Mouse (Mus musculus) adrenal gland, postnatal 25 days (tissue): ENCODE results near the gene Rasl11b. TPM values are rescaled to one million over a fixed set of nuclear protein-coding genes. Genes with fewer than 3 reads are reported as not detected.
A peak's percentile ranks its signal among the peaks of the same experiment; 100 is the strongest.

Experiments
- DNase-seq: peaks from one replicate; pipeline ENCODE4 v3.0.0; 2021; ENCODE audit warnings: mixed read lengths
- total RNA-seq: library from RNA; stranded (reverse); gene quantifications from 2 replicates; pipeline ENCODE4 v1.2.3, GENCODE M21; 2021

Gene Rasl11b
- total RNA-seq, 1 experiment from 2014 or later: 20.1 TPM

- no peak for DNase-seq
Observed at GRCm38 (mm10) chr5:74188076-74188475, 7.0 kb upstream of the Rasl11b start.

- DNase-seq: no peak
Observed at GRCm38 (mm10) chr5:74188886-74189285, 6.2 kb upstream of the Rasl11b start.

- no peak for DNase-seq
Observed at GRCm38 (mm10) chr5:74189484-74190160, 5.5 kb upstream of the Rasl11b start.

GRCm38 (mm10) chr5:74190161-74190491 is 5.0 kb upstream of the Rasl11b start:
- DNase-seq: no peak

GRCm38 (mm10) chr5:74190911-74191310 is 4.2 kb upstream of the Rasl11b start:
- DNase-seq: no peak

GRCm38 (mm10) chr5:74193008-74193407 is 2.1 kb upstream of the Rasl11b start:
- DNase-seq: no peak

GRCm38 (mm10) chr5:74193626-74194025 is 1.5 kb upstream of the Rasl11b start:
- DNase-seq: no peak

- no peak for DNase-seq
Observed at GRCm38 (mm10) chr5:74194027-74194840, 852 bp upstream of the Rasl11b start.

GRCm38 (mm10) chr5:74195614-74196306 is 674 bp downstream of the Rasl11b start:
- DNase-seq: no peak

- peak; percentile 42 for DNase-seq
Observed at GRCm38 (mm10) chr5:74196307-74196618, 1.2 kb downstream of the Rasl11b start.

GRCm38 (mm10) chr5:74197541-74198330 is 2.6 kb downstream of the Rasl11b start:
- DNase-seq: no peak

GRCm38 (mm10) chr5:74198446-74198845 is 3.4 kb downstream of the Rasl11b start:
- no peak for DNase-seq

GRCm38 (mm10) chr5:74199793-74200192 is 4.7 kb downstream of the Rasl11b start:
- no peak for DNase-seq

GRCm38 (mm10) chr5:74200481-74200880 is 5.4 kb downstream of the Rasl11b start:
- no peak for DNase-seq

- DNase-seq: no peak
Observed at GRCm38 (mm10) chr5:74201570-74202357, 6.7 kb downstream of the Rasl11b start.

- no peak for DNase-seq
Observed at GRCm38 (mm10) chr5:74202515-74202914, 7.4 kb downstream of the Rasl11b start.

GRCm38 (mm10) chr5:74204465-74204864 is 9.4 kb downstream of the Rasl11b start:
- no peak for DNase-seq

GRCm38 (mm10) chr5:74205509-74205908 is 10.4 kb downstream of the Rasl11b start:
- peak; percentile 41 for DNase-seq

GRCm38 (mm10) chr5:74206038-74206437 is 11.0 kb downstream of the Rasl11b start:
- no peak for DNase-seq

GRCm38 (mm10) chr5:74206649-74207048 is 11.6 kb downstream of the Rasl11b start:
- no peak for DNase-seq

GRCm38 (mm10) chr5:74207209-74207608 is 12.1 kb downstream of the Rasl11b start:
- no peak for DNase-seq

- no peak for DNase-seq
Observed at GRCm38 (mm10) chr5:74208438-74208837, 13.4 kb downstream of the Rasl11b start.
